Mouse (Mus musculus) liver, postnatal 0 days (tissue): ENCODE measurements at regions not wholly inside any gene's neighbourhood (a gene's known extent, or its start where the extent isn't known, plus 50 kb on each side); places are given as distances from the start of the nearest gene placed in this dataset.

Source experiments
- CTCF ChIP-seq: sonication (generic); IDR thresholded peaks from 2 replicates; pipeline ENCODE4 v1.5.1; 2016; ENCODE audit warnings: antibody characterized with exemption, low read depth
- EP300 ChIP-seq: IDR thresholded peaks from 2 replicates; pipeline ENCODE4 v1.6.1; 2016; ENCODE audit warnings: antibody characterized with exemption, low read depth, mild to moderate bottlenecking

- TF ChIP-seq CTCF (no peak), EP300 (no peak; the same call in 1 of the 2 replicates)
Measured at GRCm38 (mm10) chr5:105346463-105346862, 53.0 kb upstream of the Gbp6 start.
